Mouse (Mus musculus): Measurements from ENCODE around the gene Zmynd11.

Gene Zmynd11

GRCm38 (mm10) chr13:9715224-9715623 lies 49.9 kb downstream of the Zmynd11 start:
- DNase-seq (ENCODE audit: low read depth in 1 of 2, low spot score in 2 of 2): no peak

- DNase-seq (ENCODE audit: low read depth in 1 of 2, low spot score in 2 of 2): no peak
These were observed 51.5 kb downstream of the Zmynd11 start for GRCm38 (mm10) chr13:9713462-9714134.

- DNase-seq (ENCODE audit: low read depth in 1 of 2, low spot score in 2 of 2): no peak
These were observed 52.2 kb downstream of the Zmynd11 start for GRCm38 (mm10) chr13:9712971-9713370.

GRCm38 (mm10) chr13:9712409-9712808 lies 52.7 kb downstream of the Zmynd11 start:
- DNase-seq (ENCODE audit: low read depth in 1 of 2, low spot score in 2 of 2): no peak

- DNase-seq (ENCODE audit: low read depth in 1 of 2, low spot score in 2 of 2): no peak
These were observed 56.5 kb downstream of the Zmynd11 start for GRCm38 (mm10) chr13:9708433-9709240.

- DNase-seq (ENCODE audit: low read depth in 1 of 2, low spot score in 2 of 2): no peak
These were observed 58.4 kb downstream of the Zmynd11 start for GRCm38 (mm10) chr13:9706720-9707119.

GRCm38 (mm10) chr13:9702615-9703235 lies 62.4 kb downstream of the Zmynd11 start:
- no peak for DNase-seq (ENCODE audit: low read depth in 1 of 2, low spot score in 2 of 2)

- no peak for DNase-seq (ENCODE audit: low read depth in 1 of 2, low spot score in 2 of 2)
These were observed 67.8 kb downstream of the Zmynd11 start for GRCm38 (mm10) chr13:9697340-9697739.

- DNase-seq (ENCODE audit: low read depth in 1 of 2, low spot score in 2 of 2): no peak
These were observed 69.3 kb downstream of the Zmynd11 start for GRCm38 (mm10) chr13:9695809-9696208.

- no peak for DNase-seq (ENCODE audit: low read depth in 1 of 2, low spot score in 2 of 2)
These were observed 69.7 kb downstream of the Zmynd11 start for GRCm38 (mm10) chr13:9695403-9695802.

- DNase-seq (ENCODE audit: low read depth in 1 of 2, low spot score in 2 of 2): no peak
These were observed 70.5 kb downstream of the Zmynd11 start for GRCm38 (mm10) chr13:9694651-9695050.

GRCm38 (mm10) chr13:9692876-9693275 lies 72.3 kb downstream of the Zmynd11 start:
- no peak for DNase-seq (ENCODE audit: low read depth in 1 of 2, low spot score in 2 of 2)

GRCm38 (mm10) chr13:9689366-9689765 lies 75.8 kb downstream of the Zmynd11 start:
- no peak for DNase-seq (ENCODE audit: low read depth in 1 of 2, low spot score in 2 of 2)

- no peak for DNase-seq (ENCODE audit: low read depth in 1 of 2, low spot score in 2 of 2)
These were observed 78.4 kb downstream of the Zmynd11 start for GRCm38 (mm10) chr13:9686765-9687164.

GRCm38 (mm10) chr13:9686261-9686660 lies 78.9 kb downstream of the Zmynd11 start:
- DNase-seq (ENCODE audit: low read depth in 1 of 2, low spot score in 2 of 2): no peak

GRCm38 (mm10) chr13:9684153-9684923 lies 80.8 kb downstream of the Zmynd11 start:
- no peak for DNase-seq (ENCODE audit: low read depth in 1 of 2, low spot score in 2 of 2)

GRCm38 (mm10) chr13:9683280-9683679 lies 81.8 kb downstream of the Zmynd11 start:
- DNase-seq (ENCODE audit: low read depth in 1 of 2, low spot score in 2 of 2): no peak

GRCm38 (mm10) chr13:9681492-9681891 lies 83.6 kb downstream of the Zmynd11 start:
- DNase-seq (ENCODE audit: low read depth in 1 of 2, low spot score in 2 of 2): no peak

GRCm38 (mm10) chr13:9674126-9674525 lies 91.0 kb downstream of the Zmynd11 start:
- no peak for DNase-seq (ENCODE audit: low read depth in 1 of 2, low spot score in 2 of 2)

- no peak for DNase-seq (ENCODE audit: low read depth in 1 of 2, low spot score in 2 of 2)
These were observed 95.9 kb downstream of the Zmynd11 start for GRCm38 (mm10) chr13:9669246-9669645.

GRCm38 (mm10) chr13:9667954-9668496 lies 97.1 kb downstream of the Zmynd11 start:
- no peak for DNase-seq (ENCODE audit: low read depth in 1 of 2, low spot score in 2 of 2)
